Mouse (Mus musculus) hindbrain, embryonic 15.5 days (tissue): ENCODE measurements around the gene Gm20388. TPM values are rescaled to one million over a fixed set of nuclear protein-coding genes. Genes with fewer than 3 reads are reported as not detected.

Experiments
- ATAC-seq: fragments of 200-750 bp; cut with Nextera tagmentation; 2 replicates; pipeline ENCODE4 v1.8.0; 2017; ENCODE audit warnings: low read depth, moderate number of reproducible peaks, moderate TSS enrichment; ENCODE audit not compliant: low FRiP score
- H3K27ac ChIP-seq: fragments of 300-500 bp; sonication (generic); replicated peaks from 2 replicates; pipeline ENCODE4 v1.5.1; 2015; ENCODE audit warnings: mild to moderate bottlenecking, inconsistent platforms
- H3K27me3 ChIP-seq: fragments of 300-500 bp; sonication (generic); 2 replicates; pipeline ENCODE4 v1.6.1; 2015; ENCODE audit warnings: control low read depth, inconsistent platforms
- H3K36me3 ChIP-seq: fragments of 300-500 bp; sonication (generic); 2 replicates; pipeline ENCODE4 v1.6.1; 2015; ENCODE audit warnings: control low read depth, inconsistent platforms
- H3K4me1 ChIP-seq: fragments of 300-500 bp; sonication (generic); replicated peaks from 2 replicates; pipeline ENCODE4 v1.6.1; 2015; ENCODE audit warnings: control low read depth, inconsistent platforms
- H3K4me2 ChIP-seq: fragments of 300-500 bp; sonication (generic); 2 replicates; pipeline ENCODE4 v1.6.1; 2015; ENCODE audit warnings: moderate library complexity, mild to moderate bottlenecking, inconsistent platforms
- H3K4me3 ChIP-seq: fragments of 300-500 bp; sonication (generic); 2 replicates; pipeline ENCODE4 v1.5.1; 2015; ENCODE audit warnings: mild to moderate bottlenecking, inconsistent platforms
- H3K9ac ChIP-seq: fragments of 300-500 bp; sonication (generic); 2 replicates; pipeline ENCODE4 v1.6.1; 2015; ENCODE audit warnings: inconsistent platforms
- H3K9me3 ChIP-seq: fragments of 300-500 bp; sonication (generic); 2 replicates; pipeline ENCODE4 v1.6.1; 2016; ENCODE audit warnings: control low read depth, inconsistent platforms
- WGBS: fragments of 180-500 bp; shearing (Covaris S2); methylation state at CpG from one replicate; pipeline ENCODE4 v1.1.7; 2015; 5-methylcytosine and 5-hydroxymethylcytosine counted together
- polyA plus RNA-seq: library from polyadenylated mRNA; unstranded; fragments of >200 nt; fragmentation: Nextera tagmentation; extraction: Ambion mirVana; gene quantifications from 2 replicates; pipeline ENCODE4 v1.2.1, GENCODE M21; 2015

Gm20388 gene
- polyA plus RNA-seq, 1 experiment from 2014 or later: 5.4 TPM

DNA sequence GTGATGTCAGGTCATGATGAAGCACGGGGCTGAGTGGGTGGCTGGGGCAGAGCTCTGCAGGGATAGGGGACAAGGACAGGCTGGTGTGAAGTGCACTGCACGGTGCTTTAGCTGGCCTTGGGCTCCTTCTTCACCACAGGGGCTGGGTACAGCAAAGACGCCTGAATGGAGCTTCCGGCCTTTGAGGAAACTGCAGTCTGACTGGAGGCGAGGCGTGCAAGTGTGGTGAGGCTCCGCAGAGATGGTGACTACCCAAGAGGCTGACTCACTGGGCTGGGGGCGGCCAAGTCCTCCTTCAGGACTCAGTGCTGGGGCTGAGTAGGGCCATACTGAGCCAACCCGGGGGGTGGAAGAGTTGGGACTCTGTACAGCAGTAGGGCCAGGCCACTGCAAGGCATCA lies 295.3 kb downstream of the Gm20388 start:
- ATAC-seq: no peak
- 82% methylated on average over 9 of the region's 9 CpGs for WGBS
- Histone ChIP-seq H3K27me3 (no peaks in the 10 kb centered on the region), H3K9ac (no peak overlapping the region), H3K27ac (no peak overlapping the region), H3K36me3 (no peaks in the 10 kb centered on the region), H3K4me3 (no peak overlapping the region), H3K4me2 (no peak overlapping the region), H3K9me3 (no peaks in the 10 kb centered on the region), H3K4me1 (0 out of 2 replicates have a peak, but pooled peaks cover under 1% of the 10 kb centered on the region)

DNA sequence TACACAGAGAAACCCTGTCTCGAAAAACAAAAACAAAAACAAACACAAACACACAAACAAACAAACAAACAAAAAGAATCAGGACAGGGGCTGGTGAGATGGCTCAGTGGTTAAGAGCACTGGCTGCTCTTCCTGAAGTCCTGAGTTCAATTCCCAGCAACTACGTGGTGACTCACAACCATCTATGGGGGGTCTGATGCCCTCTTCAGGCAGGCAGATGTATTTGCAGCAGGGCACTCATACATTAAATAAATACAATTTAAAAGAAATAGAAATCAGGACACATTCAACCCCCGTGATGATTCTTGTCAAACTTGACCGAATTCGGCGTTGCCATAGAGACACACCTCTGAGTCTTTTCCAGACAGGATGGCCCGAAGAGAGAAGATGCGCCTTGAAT lies 296.7 kb downstream of the Gm20388 start:
- Histone ChIP-seq H3K9ac (no peak overlapping the region), H3K27ac (no peak overlapping the region), H3K4me3 (no peak overlapping the region), H3K27me3 (no peaks in the 10 kb centered on the region), H3K4me1 (peaks cover 6% of the 10 kb centered on the region), H3K4me2 (no peak overlapping the region), H3K9me3 (no peaks in the 10 kb centered on the region), H3K36me3 (no peaks in the 10 kb centered on the region)
- ATAC-seq: no peak
- WGBS: 83% methylated on average over 8 of the region's 8 CpGs

DNA sequence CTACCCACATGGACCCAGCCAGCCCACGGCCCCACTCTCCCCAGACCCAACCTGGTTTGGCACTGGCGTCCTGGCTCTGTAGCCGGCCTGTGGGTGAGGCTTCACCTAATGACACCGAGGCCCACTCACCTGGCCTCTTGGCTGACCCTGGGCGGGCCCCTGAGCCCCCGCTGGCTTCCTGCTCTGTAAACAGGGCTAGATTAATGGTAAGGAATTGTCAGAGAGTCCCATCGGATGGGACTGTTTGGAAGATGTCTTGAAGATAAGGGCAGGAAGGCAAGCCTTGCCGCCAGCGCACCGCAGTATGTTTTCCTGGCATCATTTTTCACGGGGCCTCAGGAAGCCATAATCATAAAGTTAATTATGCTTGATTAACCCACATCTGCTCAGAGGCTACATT lies 297.5 kb downstream of the Gm20388 start:
- H3K27me3 ChIP-seq: no peaks in the 10 kb centered on the region
- 58% methylated on average over 11 of the region's 11 CpGs for WGBS
- no peak for ATAC-seq
- H3K4me2 ChIP-seq: no peak overlapping the region
- H3K9ac ChIP-seq: no peak overlapping the region
- no peak overlapping the region for H3K27ac ChIP-seq
- peaks cover 6% of the 10 kb centered on the region for H3K4me1 ChIP-seq
- no peak overlapping the region for H3K4me3 ChIP-seq
- H3K36me3 ChIP-seq: no peaks in the 10 kb centered on the region
- H3K9me3 ChIP-seq: no peaks in the 10 kb centered on the region

DNA sequence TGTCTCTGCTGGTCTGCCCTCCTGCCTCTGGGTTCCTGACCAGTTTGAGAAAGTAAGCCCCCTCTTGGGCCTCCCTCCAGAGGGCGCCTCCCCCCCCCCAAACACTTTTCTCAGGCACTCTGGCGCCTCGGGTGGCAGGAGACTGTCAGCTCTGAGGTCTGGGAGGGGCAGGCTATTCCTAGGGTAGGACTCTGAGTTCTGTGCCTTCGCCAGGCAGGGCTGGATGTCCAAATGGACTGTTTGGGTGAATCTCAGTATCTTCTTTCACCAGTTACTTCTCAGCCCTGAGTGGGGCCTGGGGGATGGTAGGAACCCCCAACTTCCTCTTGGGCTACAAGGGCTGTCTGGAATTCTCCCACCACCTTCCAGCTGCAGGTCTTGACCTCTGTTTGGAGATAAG lies 300.7 kb downstream of the Gm20388 start:
- Histone ChIP-seq H3K4me2 (no peak overlapping the region), H3K36me3 (no peaks in the 10 kb centered on the region), H3K27ac (no peak overlapping the region), H3K27me3 (no peaks in the 10 kb centered on the region), H3K4me3 (no peak overlapping the region), H3K9me3 (no peaks in the 10 kb centered on the region), H3K4me1 (peaks cover 26% of the 10 kb centered on the region), H3K9ac (no peak overlapping the region)
- no peak for ATAC-seq
- WGBS: 17% methylated on average over 4 of the region's 4 CpGs

DNA sequence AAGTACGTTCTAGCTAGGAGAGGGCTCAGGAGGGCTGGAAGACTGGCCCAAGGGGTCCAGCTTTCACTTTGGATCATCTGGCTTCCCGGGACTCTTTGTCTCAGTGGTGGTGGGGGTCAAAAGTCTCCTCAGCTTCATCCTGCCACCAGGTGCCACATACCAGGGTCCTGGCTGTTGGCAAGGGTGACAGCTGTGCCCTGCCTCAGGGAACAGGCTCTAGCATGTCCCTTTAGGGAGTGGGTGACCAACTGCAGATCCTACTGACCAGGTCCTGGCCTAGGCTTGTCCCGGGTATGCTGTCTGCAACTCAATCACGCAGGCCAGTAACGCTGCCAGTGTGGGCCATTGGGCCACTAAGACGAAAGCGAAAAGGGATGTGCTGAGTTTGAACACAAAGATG lies 302.0 kb downstream of the Gm20388 start:
- ATAC-seq: no peak
- Histone ChIP-seq H3K9ac (no peak overlapping the region), H3K27ac (no peak overlapping the region), H3K9me3 (no peaks in the 10 kb centered on the region), H3K36me3 (no peaks in the 10 kb centered on the region), H3K27me3 (no peaks in the 10 kb centered on the region), H3K4me3 (no peak overlapping the region), H3K4me2 (no peak overlapping the region), H3K4me1 (peaks cover 37% of the 10 kb centered on the region)
- WGBS: 90% methylated on average over 7 of the region's 7 CpGs

DNA sequence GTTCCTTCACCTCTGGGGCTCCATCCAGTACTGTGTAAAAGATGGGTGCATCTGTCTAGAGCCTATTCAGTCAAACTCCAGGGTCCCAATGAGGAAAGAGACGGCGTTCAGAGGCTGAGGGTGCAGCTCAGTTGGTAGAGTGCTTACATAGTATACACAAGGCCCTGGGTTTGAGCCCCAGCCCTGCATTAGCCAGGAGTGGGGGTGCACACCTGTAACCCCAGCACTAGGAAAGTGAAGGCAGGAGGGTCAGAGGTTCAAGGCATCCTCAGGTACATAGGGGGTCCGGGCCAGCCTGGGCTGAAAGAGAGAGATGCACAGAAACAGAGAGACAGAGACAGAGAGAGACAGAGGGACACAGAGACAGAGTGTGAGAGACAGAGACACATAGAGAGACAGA lies 302.6 kb downstream of the Gm20388 start:
- Histone ChIP-seq H3K4me1 (peaks cover 40% of the 10 kb centered on the region), H3K4me3 (no peak overlapping the region), H3K36me3 (no peaks in the 10 kb centered on the region), H3K9me3 (no peaks in the 10 kb centered on the region), H3K4me2 (no peak overlapping the region), H3K27me3 (no peaks in the 10 kb centered on the region), H3K9ac (no peak overlapping the region), H3K27ac (no peak overlapping the region)
- WGBS: 94% methylated on average over 3 of the region's 3 CpGs
- no peak for ATAC-seq

DNA sequence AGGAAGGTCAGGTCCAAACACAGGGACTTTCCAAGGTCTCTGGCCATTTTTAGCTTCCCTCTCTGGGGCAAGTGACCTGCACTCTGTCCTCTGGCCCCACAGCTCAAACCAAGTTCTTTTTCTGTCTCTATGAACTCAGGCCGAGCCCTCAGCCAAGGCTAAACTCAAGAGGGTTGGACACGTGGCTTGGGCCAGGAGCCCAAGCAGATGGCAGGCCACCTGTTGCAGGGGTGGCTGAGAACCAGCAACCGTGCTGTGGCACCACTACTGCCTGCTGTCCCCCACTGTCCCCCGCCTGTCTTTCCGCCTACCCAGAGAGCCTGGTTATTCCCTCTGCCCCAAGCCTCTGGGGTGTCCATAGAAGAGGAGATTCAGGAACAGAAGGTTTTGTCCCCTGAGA lies 303.3 kb downstream of the Gm20388 start:
- Histone ChIP-seq H3K4me1 (peaks cover 40% of the 10 kb centered on the region), H3K4me2 (no peak overlapping the region), H3K9me3 (no peaks in the 10 kb centered on the region), H3K27ac (no peak overlapping the region), H3K36me3 (no peaks in the 10 kb centered on the region), H3K9ac (no peak overlapping the region), H3K4me3 (no peak overlapping the region), H3K27me3 (no peaks in the 10 kb centered on the region)
- WGBS: 43% methylated on average over 5 of the region's 5 CpGs
- ATAC-seq: no peak

DNA sequence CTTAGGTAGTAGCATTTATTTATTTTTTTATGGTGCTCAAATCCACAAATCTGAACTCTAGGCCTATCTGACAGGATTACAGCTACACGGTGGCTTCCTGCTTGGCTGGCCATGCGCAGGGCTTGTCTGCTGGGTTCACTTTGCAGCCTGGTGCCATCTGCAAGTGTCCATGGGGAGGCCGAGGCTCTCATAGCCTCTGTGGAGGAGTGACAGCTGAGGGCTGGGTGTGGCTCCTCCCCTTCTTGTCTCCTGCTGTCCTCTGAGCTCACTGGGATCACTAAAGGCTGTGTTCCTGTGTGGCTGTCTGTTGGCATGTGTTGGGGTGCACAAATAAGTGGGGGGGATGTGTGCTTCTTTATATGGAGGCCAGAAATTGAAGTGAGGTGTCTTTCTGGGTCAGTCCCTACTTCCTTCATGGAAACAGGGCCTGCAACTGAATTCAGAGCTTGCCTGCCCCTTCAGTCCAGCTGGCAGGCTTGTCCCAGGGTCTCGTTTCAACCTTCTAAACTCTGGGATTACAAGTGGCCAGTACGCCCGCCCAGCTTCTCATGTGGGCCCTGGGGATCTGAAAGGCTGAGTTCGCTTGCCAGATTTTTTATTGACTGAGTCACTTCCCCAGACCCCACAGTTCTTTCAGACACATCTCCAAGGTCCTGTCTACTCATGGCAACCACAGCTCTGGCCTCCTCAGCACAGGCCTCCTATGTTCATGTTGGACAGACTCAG lies 304.9 kb downstream of the Gm20388 start:
- peak; percentile 37; the same call in 1 of the 2 replicates for ATAC-seq
- no peaks in the 10 kb centered on the region for H3K27me3 ChIP-seq
- no peaks in the 10 kb centered on the region for H3K9me3 ChIP-seq
- no peak overlapping the region for H3K9ac ChIP-seq
- peak overlapping the region; percentile 46 for H3K27ac ChIP-seq
- 29% methylated on average over 7 of the region's 7 CpGs for WGBS
- H3K4me2 ChIP-seq: no peak overlapping the region
- H3K4me3 ChIP-seq: no peak overlapping the region
- peaks cover 40% of the 10 kb centered on the region for H3K4me1 ChIP-seq
- no peaks in the 10 kb centered on the region for H3K36me3 ChIP-seq

DNA sequence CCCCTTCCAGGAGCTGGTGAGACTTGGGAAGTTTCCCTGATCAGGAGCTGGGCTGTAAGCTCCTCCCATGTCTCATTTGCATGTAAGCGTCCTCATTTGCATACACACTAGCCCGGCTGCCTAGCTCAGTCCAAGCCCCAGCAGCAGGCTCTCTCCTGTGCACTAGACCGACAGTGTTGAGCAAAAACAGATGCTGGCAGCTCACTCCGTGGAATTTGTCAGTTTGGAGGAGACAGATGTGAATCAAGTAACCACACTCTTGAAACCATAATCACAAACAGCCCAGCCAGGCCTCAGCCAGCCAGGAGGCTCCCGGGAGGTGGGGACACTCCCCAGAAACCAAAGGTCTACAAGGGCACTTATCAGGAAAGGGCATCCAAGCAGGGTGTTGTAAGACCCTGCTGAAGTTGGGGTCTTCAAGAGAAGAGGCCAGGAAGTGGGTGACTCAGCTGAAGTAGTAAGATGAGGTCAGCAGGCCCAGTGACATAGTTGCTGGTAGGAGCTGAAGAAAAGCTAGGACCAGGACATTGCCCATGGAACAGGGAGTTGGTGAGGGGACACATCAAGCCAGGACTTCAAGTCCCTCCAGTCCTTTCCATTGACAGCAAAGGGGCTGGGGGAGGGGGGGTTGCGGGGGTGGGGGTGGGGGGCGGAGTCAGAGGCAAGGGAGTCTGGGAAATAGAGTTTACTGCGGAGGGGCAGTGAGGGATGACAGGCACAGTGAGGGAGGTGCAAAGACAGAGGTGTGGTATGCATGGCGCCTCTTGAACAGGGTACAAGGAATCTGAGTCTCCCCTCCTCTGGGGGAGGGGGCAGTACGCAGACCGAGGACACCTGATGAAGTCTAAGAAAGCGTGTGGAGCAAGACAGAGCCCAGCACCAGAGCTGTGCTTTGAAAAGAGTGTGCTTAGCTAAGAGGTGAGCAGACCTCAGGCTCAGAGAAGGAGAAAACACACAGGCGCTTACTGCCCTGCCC lies 306.5 kb downstream of the Gm20388 start:
- no peaks in the 10 kb centered on the region for H3K9me3 ChIP-seq
- no peak overlapping the region for H3K9ac ChIP-seq
- peak overlapping the region; percentile 28 for H3K27ac ChIP-seq
- no peaks in the 10 kb centered on the region for H3K27me3 ChIP-seq
- no peak overlapping the region for H3K4me3 ChIP-seq
- ATAC-seq: peak; percentile 69
- WGBS: 20% methylated on average over 13 of the region's 13 CpGs
- no peaks in the 10 kb centered on the region for H3K36me3 ChIP-seq
- no peak overlapping the region for H3K4me2 ChIP-seq
- H3K4me1 ChIP-seq: peaks cover 34% of the 10 kb centered on the region

DNA sequence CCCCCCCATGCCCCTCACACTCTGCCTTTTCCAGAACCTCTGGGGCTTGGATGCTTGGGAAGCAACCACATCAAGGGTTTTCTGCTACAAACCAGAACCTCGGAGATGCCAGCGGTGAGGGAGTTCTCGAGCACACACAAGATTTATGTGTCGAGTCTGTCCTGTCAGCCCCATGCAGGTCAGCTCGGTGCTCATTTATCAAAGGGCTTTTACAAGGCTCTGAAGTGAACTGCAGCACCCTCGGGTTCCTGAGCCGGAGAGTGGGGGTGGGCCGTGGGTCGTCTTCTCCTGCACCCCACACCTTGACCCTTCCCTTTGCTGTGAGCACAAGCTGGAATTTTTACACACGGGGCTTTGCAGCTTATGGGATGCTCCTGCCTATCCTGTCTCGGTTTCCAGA lies 311.9 kb downstream of the Gm20388 start:
- no peaks in the 10 kb centered on the region for H3K9me3 ChIP-seq
- H3K36me3 ChIP-seq: no peaks in the 10 kb centered on the region
- peaks cover 32% of the 10 kb centered on the region for H3K4me1 ChIP-seq
- no peaks in the 10 kb centered on the region for H3K27me3 ChIP-seq
- no peak overlapping the region for H3K9ac ChIP-seq
- H3K27ac ChIP-seq: no peak overlapping the region
- no peak overlapping the region for H3K4me3 ChIP-seq
- ATAC-seq: no peak
- H3K4me2 ChIP-seq: no peak overlapping the region
- 41% methylated on average over 11 of the region's 11 CpGs for WGBS

DNA sequence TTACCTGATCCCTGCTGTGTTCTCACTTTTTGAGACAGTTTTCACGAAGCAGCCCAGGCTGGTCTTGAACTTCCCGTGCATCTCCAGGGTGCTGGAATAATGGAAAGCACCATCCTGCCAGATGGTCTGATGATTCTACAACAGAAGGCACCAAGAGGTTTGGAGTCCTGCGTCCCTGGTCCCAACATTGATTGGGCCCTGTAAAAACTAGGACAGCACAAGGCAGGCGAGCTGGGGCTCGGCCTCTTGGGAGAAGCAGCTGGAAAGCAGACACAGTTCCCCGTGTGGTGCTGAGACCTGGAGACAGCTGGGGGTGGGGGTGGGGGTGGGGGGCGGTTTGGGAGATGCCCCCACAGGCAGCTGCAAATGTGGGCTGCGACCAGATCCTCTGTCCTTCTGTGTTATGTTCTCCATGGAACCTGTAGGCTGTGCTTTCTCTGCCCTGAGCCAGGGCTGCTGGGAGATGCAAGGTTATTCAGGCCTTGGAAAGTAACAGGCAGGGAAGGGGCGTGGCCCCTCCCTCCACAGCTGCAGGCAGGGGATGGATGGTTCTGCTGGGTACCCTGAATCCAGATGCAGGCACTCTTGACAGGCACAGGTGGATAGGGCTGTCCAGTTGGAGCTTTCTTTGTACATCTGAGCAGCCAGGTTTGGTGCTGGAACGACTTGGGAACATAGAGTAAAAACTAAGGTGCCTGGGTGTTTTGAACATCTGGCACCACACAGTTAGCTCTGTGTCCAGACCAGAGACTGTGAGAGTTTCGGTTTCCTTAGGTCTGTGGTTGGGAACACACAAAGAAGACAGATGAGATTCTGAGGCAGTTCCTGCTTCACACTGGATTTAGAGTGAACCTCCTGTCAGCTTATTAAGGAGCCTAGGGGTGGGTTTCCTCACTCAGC lies 314.1 kb downstream of the Gm20388 start:
- WGBS: 43% methylated on average over 11 of the region's 11 CpGs
- no peak overlapping the region for H3K4me2 ChIP-seq
- no peaks in the 10 kb centered on the region for H3K36me3 ChIP-seq
- H3K4me3 ChIP-seq: no peak overlapping the region
- H3K27ac ChIP-seq: no peak overlapping the region
- no peaks in the 10 kb centered on the region for H3K27me3 ChIP-seq
- H3K9ac ChIP-seq: no peak overlapping the region
- ATAC-seq: no peak
- H3K9me3 ChIP-seq: no peaks in the 10 kb centered on the region
- peaks cover 39% of the 10 kb centered on the region for H3K4me1 ChIP-seq
